8 mouse cellular contexts compared by ENCODE assay signal in the genomic region with DNA sequence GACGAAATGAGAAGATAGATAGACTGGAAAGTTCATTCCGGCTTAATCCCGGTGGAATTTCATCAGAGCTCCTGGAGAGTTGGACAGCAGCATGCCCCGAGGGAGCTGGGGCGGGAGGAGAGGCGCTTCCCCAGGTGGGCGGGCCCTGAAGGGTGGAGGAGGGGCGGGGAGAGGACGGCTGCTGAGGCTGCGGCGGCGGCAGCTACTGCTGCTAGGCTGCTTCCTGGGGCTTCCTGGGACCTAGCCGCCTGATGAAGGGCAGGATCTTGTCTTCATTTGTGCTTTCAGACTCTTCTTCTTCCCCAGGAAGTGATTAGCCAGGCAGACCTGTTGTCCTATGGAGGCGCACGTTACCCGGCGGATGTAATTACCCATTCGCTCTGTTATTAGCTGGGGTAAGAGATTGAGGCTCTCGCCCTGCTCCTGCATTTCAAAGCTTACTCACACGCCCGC.
DNase-seq lines count a peak whose midpoint lies in the region; ATAC-seq and TF ChIP-seq lines count a peak whose summit lies in the region.

No protein-coding gene starts in this region.

- CTCF ChIA-PET in Patski (lab: Charles Lee), result interaction anchor here (1.4 to 1.6 kb wide), 5 partner anchors 20 to 239 kb away, joined by 3 to 8 read pairs (median 3); partner anchors contain the start of gene Tnrc6c

- POLR2A ChIA-PET in Patski (lab: Charles Lee), result no interaction called here

- under 1% methylated on average over 21 of the region's 21 CpGs for WGBS in forebrain, embryonic 12.5 days
- WGBS in midbrain, embryonic 10.5 days, result under 1% methylated on average over 21 of the region's 21 CpGs

- no peaks in the 10 kb centered on the region for H3K36me3 ChIP-seq in forebrain, embryonic 12.5 days (replicated peaks)
- no peaks in the 10 kb centered on the region for H3K36me3 ChIP-seq in midbrain, embryonic 10.5 days

- no peak overlapping the region; the same call in 1 of the 2 replicates for H3K9ac ChIP-seq in forebrain, embryonic 12.5 days

- intact Hi-C loops in heart, postnatal 36 days (cut with DNase I), result no loop called here

- H3K9me3 ChIP-seq in forebrain, embryonic 12.5 days, result no peaks in the 10 kb centered on the region
- H3K9me3 ChIP-seq in midbrain, embryonic 10.5 days (replicated peaks), result 0 out of 2 replicates have a peak, but pooled peaks cover 4% of the 10 kb centered on the region

- peak overlapping the region; percentile 67 for H3K27ac ChIP-seq in forebrain, embryonic 12.5 days
- 0 out of 2 replicates have a peak overlapping the region, but pooled peaks have one; percentile 4 for H3K27ac ChIP-seq in midbrain, embryonic 10.5 days (replicated peaks)

- H3K4me3 ChIP-seq in forebrain, embryonic 12.5 days (replicated peaks), result peak overlapping the region; percentile 28
- peak overlapping the region; percentile 50 for H3K4me3 ChIP-seq in midbrain, embryonic 10.5 days

- TF ChIP-seq CTCF in Patski (IDR thresholded peaks at IDR 0.05), result no peak

- in situ Hi-C loops in Patski (cut with MboI; ENCODE audit: low pct_unique_long_range_greater_than_20kb), result no loop called here

- ATAC-seq in CD4-positive, CD25-positive, alpha-beta regulatory T cell, adult 4 months, result peak; percentile 39
- peak; percentile 77 for ATAC-seq in Patski
- ATAC-seq in forebrain, embryonic 12.5 days (ENCODE audit: low FRiP score), result peak; percentile 62
- ATAC-seq in megakaryocyte progenitor cell, adult 5-6 weeks (replicated peaks; ENCODE audit: poor library complexity), result no peak; the same call in 1 of the 2 replicates

- H3K27me3 ChIP-seq in Patski, result no peaks in the 10 kb centered on the region
- peaks cover 71% of the 10 kb centered on the region for H3K27me3 ChIP-seq in forebrain, embryonic 12.5 days
- H3K27me3 ChIP-seq in midbrain, embryonic 10.5 days (ENCODE audit: low read depth, poor library complexity, severe bottlenecking), result peaks cover 94% of the 10 kb centered on the region

- peak overlapping the region; percentile 53 for H3K4me2 ChIP-seq in forebrain, embryonic 12.5 days

- no peak for DNase-seq in Patski (ENCODE audit: low read depth, low spot score)
- peak; percentile 71 to 78 for DNase-seq in heart, postnatal 36 days
- DNase-seq in kidney, postnatal 4 days, result peak; percentile 75 to 82
- peak; percentile 63 for DNase-seq in midbrain, embryonic 10.5 days (ENCODE audit: low spot score)
- DNase-seq in thymus, postnatal 14 days, result peak; percentile 61

- H3K4me1 ChIP-seq in forebrain, embryonic 12.5 days, result peaks cover 53% of the 10 kb centered on the region
- peaks cover 63% of the 10 kb centered on the region for H3K4me1 ChIP-seq in midbrain, embryonic 10.5 days
